14 mouse cellular contexts compared by ENCODE assay signal in genomic region chr11:81497652-81498391, GRCm38 (mm10).
DNase-seq lines count a peak whose midpoint lies in the region; ATAC-seq lines count a peak whose summit lies in the region.
"Had no signal": no experiment of that assay in that cellular context is flagged by ENCODE, and none has a peak within 500 bp of the region (broad histone marks: within the 10 kb centered on the region; RNA-seq: fewer than 3 reads in every experiment).

No protein-coding gene starts in this region.

- H3K4me3 ChIP-seq in neural tube, embryonic 13.5 days: no peak overlapping the region
- no peak overlapping the region for H3K4me3 ChIP-seq in hindbrain, embryonic 14.5 days (replicated peaks; ENCODE audit: low read length)
- no peak overlapping the region for H3K4me3 ChIP-seq in neural tube, embryonic 15.5 days (replicated peaks)
- H3K4me3 ChIP-seq: embryonic facial prominence, embryonic 15.5 days; lung, embryonic 15.5 days; megakaryocyte, embryonic 14.5 days had no signal

- H3K4me1 ChIP-seq in neural tube, embryonic 13.5 days (replicated peaks): peaks cover 54% of the 10 kb centered on the region
- H3K4me1 ChIP-seq in hindbrain, embryonic 14.5 days (replicated peaks; ENCODE audit: control insufficient read depth, insufficient read depth, low read length): peaks cover 24% of the 10 kb centered on the region
- H3K4me1 ChIP-seq in neural tube, embryonic 15.5 days: peaks cover 25% of the 10 kb centered on the region
- H3K4me1 ChIP-seq: lung, embryonic 15.5 days; megakaryocyte, embryonic 14.5 days had no signal

- no peak overlapping the region for H3K9ac ChIP-seq in neural tube, embryonic 13.5 days
- no peak overlapping the region for H3K9ac ChIP-seq in hindbrain, embryonic 14.5 days
- no peak overlapping the region for H3K9ac ChIP-seq in neural tube, embryonic 15.5 days (replicated peaks)
- H3K9ac ChIP-seq: embryonic facial prominence, embryonic 15.5 days; lung, embryonic 15.5 days had no signal

- no peak overlapping the region for H3K4me2 ChIP-seq in neural tube, embryonic 13.5 days
- H3K4me2 ChIP-seq in hindbrain, embryonic 14.5 days (replicated peaks): no peak overlapping the region
- H3K4me2 ChIP-seq in neural tube, embryonic 15.5 days: no peak overlapping the region
- H3K4me2 ChIP-seq: embryonic facial prominence, embryonic 15.5 days; lung, embryonic 15.5 days had no signal

- WGBS in neural tube, embryonic 13.5 days: 51% methylated on average over 9 of the region's 9 CpGs
- 43% methylated on average over 9 of the region's 9 CpGs for WGBS in hindbrain, embryonic 14.5 days
- WGBS in neural tube, embryonic 15.5 days: 49% methylated on average over 9 of the region's 9 CpGs

- no peaks in the 10 kb centered on the region for H3K27me3 ChIP-seq in neural tube, embryonic 13.5 days
- no peaks in the 10 kb centered on the region for H3K27me3 ChIP-seq in hindbrain, embryonic 14.5 days (ENCODE audit: control insufficient read depth, insufficient read depth, low read length)
- no peaks in the 10 kb centered on the region for H3K27me3 ChIP-seq in neural tube, embryonic 15.5 days (replicated peaks)
- H3K27me3 ChIP-seq: embryonic facial prominence, embryonic 15.5 days; lung, embryonic 15.5 days; megakaryocyte, embryonic 14.5 days had no signal

- DNase-seq in embryo, embryonic 11 days: peak; percentile 29
- no peak for DNase-seq in embryo, embryonic 9.5 days (ENCODE audit: extremely low spot score)
- DNase-seq in neural tube, embryonic 10.5 days (ENCODE audit: extremely low spot score, low spot score): no peak
- peak; percentile 68 for DNase-seq in hindbrain, embryonic 14.5 days (ENCODE audit: low spot score)
- no peak for DNase-seq in left cerebral cortex, postnatal 36 days (ENCODE audit: low spot score in 2 of 2)
- DNase-seq in left cerebral cortex, postnatal 10 days (ENCODE audit: extremely low spot score in 1 of 2, low spot score in 2 of 2): no peak
- DNase-seq: adrenal gland, adult 2 months; cerebellum, adult 9-11 months; kidney, postnatal 10 days had no signal

- H3K9me3 ChIP-seq in neural tube, embryonic 13.5 days: no peaks in the 10 kb centered on the region
- H3K9me3 ChIP-seq in hindbrain, embryonic 14.5 days (ENCODE audit: control insufficient read depth, low read length): no peaks in the 10 kb centered on the region
- no peaks in the 10 kb centered on the region for H3K9me3 ChIP-seq in neural tube, embryonic 15.5 days (replicated peaks)
- H3K9me3 ChIP-seq: embryonic facial prominence, embryonic 15.5 days; lung, embryonic 15.5 days; megakaryocyte, embryonic 14.5 days had no signal

- peak overlapping the region; percentile 38 for H3K27ac ChIP-seq in neural tube, embryonic 13.5 days (replicated peaks)
- peak overlapping the region; percentile 15; the same call in 1 of the 2 replicates for H3K27ac ChIP-seq in hindbrain, embryonic 14.5 days
- H3K27ac ChIP-seq in neural tube, embryonic 15.5 days (replicated peaks): no peak overlapping the region
- H3K27ac ChIP-seq: embryonic facial prominence, embryonic 15.5 days; lung, embryonic 15.5 days had no signal

- intact Hi-C loops in left cerebral cortex, postnatal 36 days (cut with DNase I): no loop called here
- intact Hi-C loops in left cerebral cortex, postnatal 10 days (cut with DNase I): no loop called here

- H3K36me3 ChIP-seq in neural tube, embryonic 13.5 days: no peaks in the 10 kb centered on the region
- H3K36me3 ChIP-seq in hindbrain, embryonic 14.5 days (replicated peaks; ENCODE audit: control insufficient read depth, insufficient read depth): no peaks in the 10 kb centered on the region
- H3K36me3 ChIP-seq in neural tube, embryonic 15.5 days: no peaks in the 10 kb centered on the region
- H3K36me3 ChIP-seq: embryonic facial prominence, embryonic 15.5 days; lung, embryonic 15.5 days had no signal

- peak; percentile 53; the same call in 1 of the 2 replicates for ATAC-seq in neural tube, embryonic 13.5 days (ENCODE audit: low read depth)
- no peak for ATAC-seq in hindbrain, embryonic 14.5 days (ENCODE audit: low FRiP score)
- ATAC-seq in neural tube, embryonic 15.5 days (ENCODE audit: low FRiP score): peak; percentile 14; the same call in 1 of the 2 replicates

Comparison
In these comparisons a context has a peak if more than half of its experiments do, and no peak if none do; other contexts are left out.
1. DNase-seq: peak in embryo, embryonic 11 days (single experiment) and hindbrain, embryonic 14.5 days (single experiment); none in embryo, embryonic 9.5 days (single experiment), neural tube, embryonic 10.5 days (single experiment), left cerebral cortex, postnatal 36 days (0 of 2) and left cerebral cortex, postnatal 10 days (0 of 2).